Mouse (Mus musculus) E14TG2a.4 (cell line): ENCODE results near the gene Mdm2.

Experiments used
- CTCF ChIP-seq: conservative IDR thresholded peaks from 2 replicates; pipeline ENCODE4 v1.5.1; 2014; ENCODE audit warnings: low read length
- NANOG ChIP-seq: IDR thresholded peaks from 2 replicates; pipeline ENCODE4 v1.6.1; 2014; ENCODE audit warnings: borderline replicate concordance, low read length, mixed read lengths
- POU5F1 ChIP-seq: IDR thresholded peaks from 2 replicates; pipeline ENCODE4 v1.6.1; 2014; ENCODE audit warnings: low read length, borderline replicate concordance

- TF ChIP-seq CTCF, result no peak
- TF ChIP-seq POU5F1, result no peak
- TF ChIP-seq NANOG, result no peak
Observed at GRCm38 (mm10) chr10:117732962-117733592, 22.5 kb upstream of the Mdm2 start.
